Mouse (Mus musculus): ENCODE data around the gene Evx2.

DNA sequence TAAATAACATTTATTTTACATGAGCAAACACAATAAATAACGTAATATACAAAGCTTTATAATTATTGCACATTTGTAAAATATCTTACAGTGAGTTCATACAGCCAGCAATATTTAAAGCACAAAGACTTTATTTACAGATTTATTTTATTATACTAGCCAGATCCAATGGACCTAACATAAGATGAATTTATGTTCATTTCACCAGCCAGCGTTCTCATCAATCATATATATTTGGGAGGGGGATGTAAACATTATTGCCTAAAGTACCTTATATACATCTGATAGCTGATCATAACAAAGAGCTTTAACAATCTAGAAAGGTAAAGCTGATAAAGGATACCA, 6.4 kb downstream of the Evx2 start:
- TF ChIP-seq TAL1 (IDR thresholded peaks at IDR 0.05; ENCODE audit: low read length) (no peak), GATA1 (IDR thresholded peaks at IDR 0.05; ENCODE audit: low read length) (no peak)
